In the genomic region with DNA sequence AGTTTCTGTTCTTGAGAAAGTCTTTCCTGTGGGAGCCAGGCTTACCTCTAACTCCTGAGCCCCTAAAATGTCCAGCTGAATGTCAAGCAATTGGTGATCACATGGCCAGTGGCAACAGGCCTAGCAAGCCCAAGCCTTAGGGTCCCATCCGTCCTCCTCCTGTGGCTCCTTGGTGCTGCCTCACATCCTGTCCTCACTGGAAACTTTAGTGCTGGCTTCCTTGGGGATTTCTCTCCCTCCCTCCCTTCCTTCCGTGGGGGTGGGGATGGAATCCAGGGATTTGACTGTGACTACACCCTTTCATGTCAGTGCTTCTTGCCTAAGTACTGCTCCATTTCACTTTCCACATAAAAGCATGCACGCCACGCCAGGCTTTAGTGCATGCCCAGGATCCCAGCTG, we compare ENCODE assay signal across 11 mouse cellular contexts. TPM values are rescaled to one million over a fixed set of nuclear protein-coding genes. Genes with fewer than 3 reads are reported as not detected.
DNase-seq lines count a peak whose midpoint lies in the region; ATAC-seq lines count a peak whose summit lies in the region.
"Had no signal": no experiment of that assay in that cellular context is flagged by ENCODE, and none has a peak within 500 bp of the region (broad histone marks: within the 10 kb centered on the region; RNA-seq: fewer than 3 reads in every experiment).

No protein-coding gene starts in this region.

- H3K9ac ChIP-seq in forebrain, embryonic 15.5 days (replicated peaks): no peak overlapping the region
- no peak overlapping the region for H3K9ac ChIP-seq in embryonic facial prominence, embryonic 15.5 days
- no peak overlapping the region for H3K9ac ChIP-seq in lung, embryonic 15.5 days
- H3K9ac ChIP-seq: forebrain, postnatal 0 days had no signal

- peaks cover 53% of the 10 kb centered on the region for H3K27me3 ChIP-seq in forebrain, embryonic 10.5 days (ENCODE audit: poor library complexity, severe bottlenecking)
- no peaks in the 10 kb centered on the region; the same call in 1 of the 2 replicates for H3K27me3 ChIP-seq in forebrain, embryonic 15.5 days
- H3K27me3 ChIP-seq in embryonic facial prominence, embryonic 15.5 days: no peaks in the 10 kb centered on the region
- no peaks in the 10 kb centered on the region for H3K27me3 ChIP-seq in lung, embryonic 15.5 days

- no peak overlapping the region for H3K4me3 ChIP-seq in forebrain, embryonic 10.5 days
- no peak overlapping the region for H3K4me3 ChIP-seq in forebrain, embryonic 15.5 days
- H3K4me3 ChIP-seq in embryonic facial prominence, embryonic 15.5 days (replicated peaks): no peak overlapping the region
- H3K4me3 ChIP-seq in lung, embryonic 15.5 days: no peak overlapping the region

- H3K9me3 ChIP-seq in forebrain, embryonic 10.5 days: no peaks in the 10 kb centered on the region
- H3K9me3 ChIP-seq in forebrain, embryonic 15.5 days: no peaks in the 10 kb centered on the region
- no peaks in the 10 kb centered on the region for H3K9me3 ChIP-seq in embryonic facial prominence, embryonic 15.5 days (replicated peaks)
- no peaks in the 10 kb centered on the region for H3K9me3 ChIP-seq in lung, embryonic 15.5 days

- peak overlapping the region; percentile 44; the same call in 1 of the 2 replicates for H3K27ac ChIP-seq in forebrain, embryonic 10.5 days
- H3K27ac ChIP-seq in forebrain, embryonic 15.5 days (replicated peaks): no peak overlapping the region
- H3K27ac ChIP-seq in embryonic facial prominence, embryonic 15.5 days (replicated peaks): 0 out of 2 replicates have a peak overlapping the region, but pooled peaks have one; percentile 7
- H3K27ac ChIP-seq in lung, embryonic 15.5 days: peak overlapping the region; percentile 82

- peaks cover 44% of the 10 kb centered on the region for H3K4me1 ChIP-seq in forebrain, embryonic 10.5 days
- peaks cover 27% of the 10 kb centered on the region for H3K4me1 ChIP-seq in forebrain, embryonic 15.5 days
- peaks cover 37% of the 10 kb centered on the region for H3K4me1 ChIP-seq in embryonic facial prominence, embryonic 15.5 days
- peaks cover 52% of the 10 kb centered on the region for H3K4me1 ChIP-seq in lung, embryonic 15.5 days

- no peak for ATAC-seq in forebrain, embryonic 15.5 days (replicated peaks)
- no peak for ATAC-seq in embryonic facial prominence, embryonic 15.5 days (ENCODE audit: insufficient number of reproducible peaks, low FRiP score, low TSS enrichment, low read depth)
- no peak for ATAC-seq in lung, embryonic 15.5 days (ENCODE audit: borderline replicate concordance, extremely low read depth, low FRiP score, low TSS enrichment)
- ATAC-seq: forebrain, postnatal 0 days had no signal

- H3K36me3 ChIP-seq in forebrain, embryonic 10.5 days (replicated peaks): no peaks in the 10 kb centered on the region
- H3K36me3 ChIP-seq in forebrain, embryonic 15.5 days: no peaks in the 10 kb centered on the region
- no peaks in the 10 kb centered on the region for H3K36me3 ChIP-seq in embryonic facial prominence, embryonic 15.5 days
- H3K36me3 ChIP-seq in lung, embryonic 15.5 days: no peaks in the 10 kb centered on the region

- H3K4me2 ChIP-seq in forebrain, embryonic 15.5 days (replicated peaks): no peak overlapping the region
- no peak overlapping the region for H3K4me2 ChIP-seq in embryonic facial prominence, embryonic 15.5 days (replicated peaks)
- H3K4me2 ChIP-seq in lung, embryonic 15.5 days: no peak overlapping the region

- no peak for DNase-seq in forebrain, embryonic 10.5 days (ENCODE audit: extremely low spot score, low spot score)
- DNase-seq in heart, postnatal 36 days: peak; percentile 70 to 75
- no peak for DNase-seq in urinary bladder, postnatal 4 days (ENCODE audit: low spot score in 2 of 2)
- DNase-seq in right cerebral cortex, postnatal 4 days: no peak
- no peak for DNase-seq in thymus, postnatal 0 days (ENCODE audit: low spot score)
- DNase-seq: forebrain, postnatal 0 days; layer of hippocampus, adult 9-11 months had no signal

- WGBS in forebrain, embryonic 10.5 days: 66% methylated on average over 4 of the region's 4 CpGs
- 62% methylated on average over 4 of the region's 4 CpGs for WGBS in forebrain, embryonic 15.5 days
- WGBS in embryonic facial prominence, embryonic 15.5 days: 44% methylated on average over 4 of the region's 4 CpGs
- WGBS in lung, embryonic 15.5 days: 39% methylated on average over 4 of the region's 4 CpGs

- intact Hi-C loops in heart, postnatal 36 days (cut with DNase I): no loop called here

RNA-seq across cellular contexts. Expression of gene Nanos3, which starts 4.6 kb away (rescaled TPM):
- 2.6 and 3.7 TPM in 2 replicates for polyA plus RNA-seq in forebrain, embryonic 10.5 days (2016; fragmentation: Nextera tagmentation; extraction: Ambion mirVana)
- polyA plus RNA-seq in forebrain, embryonic 15.5 days (2015; fragmentation: Nextera tagmentation; extraction: Ambion mirVana): 6.2 and 7.1 TPM in 2 replicates
- 3.5 and 4.0 TPM in 2 replicates for polyA plus RNA-seq in embryonic facial prominence, embryonic 15.5 days (2015; fragmentation: Nextera tagmentation; extraction: Ambion mirVana)
- under 1 TPM; 0.80 to 0.95 TPM for total RNA-seq in heart, postnatal 36 days (2021)
- polyA plus RNA-seq in lung, embryonic 15.5 days (2015; fragmentation: Nextera tagmentation; extraction: Ambion mirVana): 2.7 and 3.2 TPM in 2 replicates
- 5.3 and 6.2 TPM in 2 replicates for polyA plus RNA-seq in thymus, postnatal 0 days (2015; fragmentation: Nextera tagmentation; extraction: Ambion mirVana)
- polyA plus RNA-seq: urinary bladder, adult 2 months had no signal

RNA-seq across cellular contexts. Expression of gene 4930432K21Rik, which starts 41.8 kb away (rescaled TPM):
- 1.9 and 2.4 TPM in 2 replicates for polyA plus RNA-seq in forebrain, embryonic 10.5 days (2016; fragmentation: Nextera tagmentation; extraction: Ambion mirVana)
- 2.4 and 2.7 TPM in 2 replicates for polyA plus RNA-seq in forebrain, embryonic 15.5 days (2015; fragmentation: Nextera tagmentation; extraction: Ambion mirVana)
- 1.9 and 2.3 TPM in 2 replicates for polyA plus RNA-seq in embryonic facial prominence, embryonic 15.5 days (2015; fragmentation: Nextera tagmentation; extraction: Ambion mirVana)
- total RNA-seq in heart, postnatal 36 days (2021): under 1 TPM in 1 of 2 experiments, not detected in 1; 0.36 TPM
- 1.7 TPM in 2 replicates for polyA plus RNA-seq in lung, embryonic 15.5 days (2015; fragmentation: Nextera tagmentation; extraction: Ambion mirVana)
- polyA plus RNA-seq in thymus, postnatal 0 days (2015; fragmentation: Nextera tagmentation; extraction: Ambion mirVana): 1.3 and 1.4 TPM in 2 replicates

RNA-seq across cellular contexts. Expression of gene Cc2d1a, which starts 41.9 kb away (rescaled TPM):
- polyA plus RNA-seq in forebrain, embryonic 10.5 days (2016; fragmentation: Nextera tagmentation; extraction: Ambion mirVana): 17.3 and 20.8 TPM in 2 replicates
- 32.4 and 34.8 TPM in 2 replicates for polyA plus RNA-seq in forebrain, embryonic 15.5 days (2015; fragmentation: Nextera tagmentation; extraction: Ambion mirVana)
- 31.8 and 32.8 TPM in 2 replicates for polyA plus RNA-seq in embryonic facial prominence, embryonic 15.5 days (2015; fragmentation: Nextera tagmentation; extraction: Ambion mirVana)
- total RNA-seq in heart, postnatal 36 days (2021): 10 to 100 TPM; 14.5 to 15.8 TPM
- 23.1 and 23.4 TPM in 2 replicates for polyA plus RNA-seq in lung, embryonic 15.5 days (2015; fragmentation: Nextera tagmentation; extraction: Ambion mirVana)
- polyA plus RNA-seq in thymus, postnatal 0 days (2015; fragmentation: Nextera tagmentation; extraction: Ambion mirVana): 18.9 and 20.1 TPM in 2 replicates

RNA-seq across cellular contexts. Expression of gene Zswim4, which starts 47.3 kb away (rescaled TPM):
- 28.6 and 31.4 TPM in 2 replicates for polyA plus RNA-seq in forebrain, embryonic 10.5 days (2016; fragmentation: Nextera tagmentation; extraction: Ambion mirVana)
- 41.1 and 42.8 TPM in 2 replicates for polyA plus RNA-seq in forebrain, embryonic 15.5 days (2015; fragmentation: Nextera tagmentation; extraction: Ambion mirVana)
- 15.8 and 17.7 TPM in 2 replicates for polyA plus RNA-seq in embryonic facial prominence, embryonic 15.5 days (2015; fragmentation: Nextera tagmentation; extraction: Ambion mirVana)
- 10 to 100 TPM in 1 of 2 experiments, 1 to 10 TPM in 1; 9.5 to 11.0 TPM for total RNA-seq in heart, postnatal 36 days (2021)
- 13.6 and 14.2 TPM in 2 replicates for polyA plus RNA-seq in lung, embryonic 15.5 days (2015; fragmentation: Nextera tagmentation; extraction: Ambion mirVana)
- 12.7 and 13.2 TPM in 2 replicates for polyA plus RNA-seq in thymus, postnatal 0 days (2015; fragmentation: Nextera tagmentation; extraction: Ambion mirVana)

RNA-seq across cellular contexts. Expression of gene D8Ertd738e, which starts 59.9 kb away (rescaled TPM):
- polyA plus RNA-seq in forebrain, embryonic 10.5 days (2016; fragmentation: Nextera tagmentation; extraction: Ambion mirVana): 386 and 390 TPM in 2 replicates
- polyA plus RNA-seq in forebrain, embryonic 15.5 days (2015; fragmentation: Nextera tagmentation; extraction: Ambion mirVana): 233 and 252 TPM in 2 replicates
- 314 and 349 TPM in 2 replicates for polyA plus RNA-seq in embryonic facial prominence, embryonic 15.5 days (2015; fragmentation: Nextera tagmentation; extraction: Ambion mirVana)
- 100 to 1,000 TPM; 231 to 232 TPM for total RNA-seq in heart, postnatal 36 days (2021)
- polyA plus RNA-seq in lung, embryonic 15.5 days (2015; fragmentation: Nextera tagmentation; extraction: Ambion mirVana): 320 and 350 TPM in 2 replicates
- polyA plus RNA-seq in thymus, postnatal 0 days (2015; fragmentation: Nextera tagmentation; extraction: Ambion mirVana): 403 and 424 TPM in 2 replicates

Comparison
In these comparisons a context has a peak if more than half of its experiments do, and no peak if none do; other contexts are left out.
1. DNase-seq: peak in heart, postnatal 36 days (2 of 2); none in forebrain, embryonic 10.5 days (single experiment), urinary bladder, postnatal 4 days (0 of 2), right cerebral cortex, postnatal 4 days (single experiment) and thymus, postnatal 0 days (single experiment).